Mouse (Mus musculus): ENCODE data around the gene Hnrnpll.

DNA sequence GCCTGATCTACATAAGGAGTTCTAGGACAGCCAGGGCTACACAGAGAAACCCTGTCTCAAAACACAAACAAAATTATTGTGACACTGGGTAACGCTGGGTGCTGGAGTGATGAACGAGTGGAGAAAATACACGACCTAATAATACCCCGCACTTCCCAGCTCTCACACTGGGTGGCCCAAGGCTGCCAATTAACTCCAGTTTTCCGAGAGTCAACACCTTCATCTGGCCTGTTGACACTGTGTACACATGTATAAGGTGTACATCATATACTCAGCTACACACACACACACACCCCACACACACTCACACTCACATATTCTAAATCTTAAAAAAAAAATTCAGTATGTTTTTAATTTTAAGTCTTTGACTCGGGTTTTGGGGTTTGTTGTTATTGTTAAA is 33.5 kb downstream of the Hnrnpll start:
- TF ChIP-seq GATA1 (IDR thresholded peaks at IDR 0.05; ENCODE audit: low read length) (no peak), TAL1 (IDR thresholded peaks at IDR 0.05; ENCODE audit: low read length) (no peak)
